Mouse (Mus musculus) hematopoietic stem cell, adult 5-6 weeks (primary cell): ENCODE measurements around the gene Lgmn. TPM values are rescaled to one million over a fixed set of nuclear protein-coding genes. Genes with fewer than 3 reads are reported as not detected.

ENCODE experiments used
- ATAC-seq, 2 experiments: fragments of 125-278 bp in 1 of 2; replicated peaks in 1 of 2; 2 replicates each; pipeline ENCODE4 v1.8.0; 2016 to 2017; ENCODE audit warnings: inconsistent platforms in 2 of 2, mild to moderate bottlenecking in 2 of 2, moderate number of reproducible peaks in 2 of 2, low read depth in 1 of 2, moderate TSS enrichment in 1 of 2; ENCODE audit not compliant: low FRiP score in 2 of 2, poor library complexity in 2 of 2, severe bottlenecking in 2 of 2, insufficient read depth in 1 of 2, low TSS enrichment in 1 of 2
- total RNA-seq: library from RNA; stranded (forward); fragments of 172-1452, 232-1000 nt; gene quantifications from 2 replicates; pipeline ENCODE4 v1.2.3, GENCODE M21; 2017

Lgmn gene
- total RNA-seq, 1 experiment from 2014 or later = 2.3 TPM

GRCm38 (mm10) chr12:102416391-102416837 lies 23.2 kb downstream of the Lgmn start:
- ATAC-seq = peak; percentile 27 to 49; a peak in 2 of 4 replicates

DNA sequence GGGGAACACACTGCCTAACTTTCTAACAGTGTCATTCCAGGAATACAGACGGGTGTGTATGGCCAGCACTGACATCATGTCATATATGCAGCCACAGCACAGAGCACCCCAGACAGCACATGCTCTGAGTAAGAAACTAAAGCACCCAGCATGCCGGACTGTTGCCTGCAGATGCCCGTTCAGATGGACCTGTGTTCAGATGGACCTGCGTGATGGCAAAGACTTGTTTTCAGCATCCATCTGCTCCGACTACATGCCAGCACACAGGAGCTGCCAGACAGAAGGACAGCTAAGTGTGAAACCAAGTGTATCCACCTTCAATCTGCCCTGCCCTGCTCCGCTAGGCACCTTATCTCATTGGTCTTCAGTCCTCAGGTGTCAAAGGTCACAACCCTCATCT lies 24.9 kb downstream of the Lgmn start:
- ATAC-seq = no peak

GRCm38 (mm10) chr12:102413171-102413570 lies 26.4 kb downstream of the Lgmn start:
- no peak for ATAC-seq

DNA sequence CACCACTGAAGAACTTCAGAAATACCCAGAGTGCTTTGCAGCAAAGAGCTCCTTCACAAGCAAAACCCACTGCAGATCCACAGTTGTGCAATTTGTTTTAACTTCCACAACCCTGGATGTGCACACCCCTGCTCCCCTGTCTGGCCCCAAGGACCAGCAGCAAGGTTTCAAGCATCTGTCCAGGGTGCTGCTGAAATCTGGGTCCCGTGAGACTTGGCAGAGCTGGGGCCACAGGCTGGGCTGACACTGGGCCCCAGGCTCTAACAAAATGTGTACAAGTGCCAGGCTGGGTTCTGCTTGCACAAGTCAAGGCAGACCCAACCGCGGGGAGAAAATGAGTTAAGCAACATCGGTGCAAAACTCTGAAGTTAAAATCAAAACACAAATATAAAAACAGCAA lies 41.0 kb downstream of the Lgmn start:
- no peak; a peak in 1 of 4 replicates for ATAC-seq

DNA sequence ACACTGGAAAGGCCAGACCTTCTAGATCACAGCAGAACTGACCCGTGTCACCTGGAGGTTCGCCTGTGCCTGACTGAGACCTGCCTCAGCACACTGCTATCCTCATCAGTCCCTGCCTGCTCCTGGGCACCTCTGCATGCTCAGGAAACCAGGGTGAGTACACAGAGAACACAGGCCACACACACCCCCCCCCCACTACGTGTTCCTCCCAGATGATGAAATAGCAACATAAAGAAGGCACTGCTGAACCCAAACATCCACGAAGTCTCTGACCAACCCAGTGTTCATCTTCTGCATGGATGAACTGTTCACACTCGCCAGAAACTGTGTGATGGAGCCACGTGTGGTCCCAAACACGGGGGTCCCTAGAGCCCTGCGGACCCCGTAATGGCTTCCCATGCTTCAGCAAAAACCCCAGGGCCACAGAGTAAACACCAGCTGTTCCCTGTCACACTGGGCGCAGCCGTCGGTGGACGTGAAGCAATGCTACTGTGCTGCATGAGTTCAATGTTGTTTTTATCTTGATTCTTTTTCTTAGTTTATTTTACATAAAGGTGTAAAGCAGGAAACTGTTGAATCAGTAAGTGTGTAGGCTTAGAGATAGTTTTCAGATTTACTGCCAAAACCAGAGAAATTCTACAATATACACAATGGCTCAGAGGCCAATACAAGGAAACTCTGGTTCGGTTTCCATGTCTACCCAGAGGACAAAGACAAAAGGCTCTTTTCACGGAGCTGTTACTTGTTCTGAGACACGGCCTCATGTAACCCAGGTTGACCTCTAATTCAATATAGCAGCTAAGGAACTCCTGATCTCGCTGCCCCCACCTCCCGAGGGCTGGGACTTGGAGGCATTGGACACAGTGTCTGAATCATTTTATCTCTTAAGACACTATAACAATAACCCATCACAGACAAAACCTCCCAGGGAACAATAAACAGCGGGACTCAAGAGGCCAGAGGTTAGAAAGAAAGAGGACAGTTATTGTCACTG lies 43.3 kb downstream of the Lgmn start:
- ATAC-seq = no peak

GRCm38 (mm10) chr12:102395537-102395936 lies 44.1 kb downstream of the Lgmn start:
- no peak for ATAC-seq

DNA sequence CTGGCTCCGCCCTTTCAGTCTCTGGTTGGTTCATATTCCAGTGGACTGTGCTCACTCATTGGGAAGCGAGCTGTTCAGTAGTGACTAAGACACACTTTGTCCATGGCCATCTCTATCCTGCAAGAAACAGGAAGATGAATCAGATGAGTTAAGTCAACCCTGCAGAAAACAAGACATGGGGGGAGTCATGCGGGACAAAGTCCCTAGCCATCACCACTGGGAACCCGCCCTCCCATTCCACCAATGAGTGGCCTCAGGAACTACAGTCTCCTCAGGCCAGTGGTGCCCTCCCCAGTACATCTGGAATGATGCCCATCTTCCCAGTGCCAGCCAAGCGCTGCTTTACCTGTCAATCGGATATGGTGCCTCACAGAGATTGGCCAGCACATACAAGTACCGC lies 45.1 kb downstream of the Lgmn start:
- ATAC-seq = no peak

- peak; percentile 22 to 31; a peak in 1 of 4 replicates for ATAC-seq
Observed at GRCm38 (mm10) chr12:102391982-102392381, 47.6 kb downstream of the Lgmn start.

DNA sequence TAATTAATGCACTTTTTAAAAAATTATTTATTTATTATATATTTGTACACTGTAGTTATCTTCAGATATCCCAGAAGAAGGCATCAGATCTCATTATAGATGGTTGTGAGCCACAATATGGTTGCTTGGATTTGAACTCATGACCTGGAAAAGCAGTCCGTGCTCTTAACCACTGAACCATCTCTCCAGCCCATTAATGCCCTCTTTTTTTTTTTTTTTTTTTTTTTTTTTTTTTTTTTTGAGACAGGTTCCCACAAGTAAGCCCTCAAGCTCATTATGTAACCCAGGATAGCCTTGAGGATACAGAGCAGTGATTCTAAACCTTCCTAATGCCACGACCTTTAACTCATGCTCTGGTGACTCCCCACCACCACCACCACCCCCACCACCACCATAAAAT lies 48.5 kb downstream of the Lgmn start:
- ATAC-seq = no peak

DNA sequence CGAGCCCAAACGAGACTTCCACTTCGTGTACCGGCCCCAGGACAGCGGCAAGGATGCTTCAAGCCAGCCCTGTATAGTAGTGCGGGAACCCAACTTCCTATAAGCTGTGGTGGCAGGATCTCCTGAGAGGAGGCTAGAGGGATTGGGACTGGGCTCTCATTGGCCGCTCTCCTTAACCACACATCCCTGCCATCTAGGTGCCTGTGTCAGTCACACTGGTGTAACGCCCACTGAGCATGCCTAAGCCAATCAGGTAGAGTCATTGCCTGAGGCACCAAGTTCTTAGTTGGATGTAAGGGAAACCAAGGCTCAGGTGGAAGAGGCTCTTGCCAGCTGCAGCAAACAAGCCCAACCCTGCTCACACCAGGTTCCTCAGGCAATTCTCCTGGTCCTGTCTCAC lies 49.6 kb downstream of the Lgmn start:
- ATAC-seq = no peak

DNA sequence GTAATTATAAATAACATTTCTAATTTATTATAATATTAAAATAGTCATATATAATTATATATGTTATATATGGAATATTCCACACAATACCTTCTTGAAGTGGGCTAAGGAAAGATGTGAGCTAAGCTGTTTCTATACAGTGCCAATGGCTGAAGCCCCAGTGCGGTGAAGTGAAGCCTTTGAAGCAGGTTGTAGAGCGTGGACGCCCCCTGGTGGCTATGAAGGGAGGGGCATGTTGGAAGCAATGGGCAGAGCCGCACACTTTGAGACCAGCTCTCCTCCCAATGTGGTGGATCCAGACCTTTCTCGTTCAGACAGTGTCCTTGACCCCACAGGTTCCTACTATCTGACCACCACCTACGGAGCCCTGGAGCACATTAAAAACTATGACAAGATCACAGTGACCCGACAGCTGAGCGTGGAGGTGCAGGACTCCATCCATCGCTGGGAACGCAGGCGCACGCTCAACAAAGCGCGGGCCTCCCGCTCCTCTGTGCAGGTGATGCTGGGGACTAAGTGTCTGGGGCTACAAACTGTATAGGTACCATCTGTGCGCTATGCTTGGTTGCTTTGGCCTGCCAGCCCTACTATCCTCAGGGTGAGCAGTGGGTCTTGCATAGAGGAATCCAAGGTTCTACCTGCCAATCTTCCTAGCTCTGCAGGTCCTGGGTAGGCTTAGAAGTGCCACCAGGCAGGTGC lies 52.2 kb downstream of the Lgmn start:
- peak; percentile 77 to 81 for ATAC-seq

DNA sequence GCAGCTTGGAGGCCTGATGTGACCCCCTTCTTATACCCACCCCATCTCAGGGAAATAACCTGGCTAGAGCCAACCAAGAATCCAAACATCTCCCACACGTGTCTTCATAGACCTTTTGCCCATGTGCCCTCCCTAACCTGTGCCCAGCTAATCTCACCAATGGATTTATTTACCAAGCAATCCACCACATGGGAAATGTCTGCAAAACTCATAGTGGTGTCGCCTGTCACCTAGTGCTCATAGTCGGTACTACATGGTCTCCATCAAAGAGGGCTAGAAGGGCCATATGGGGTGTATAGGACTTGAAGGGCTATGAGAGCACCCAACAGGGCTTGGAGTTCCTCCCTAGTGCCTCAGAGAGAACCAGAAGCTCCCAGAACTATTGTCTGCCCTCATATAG lies 54.8 kb downstream of the Lgmn start:
- ATAC-seq = peak; percentile 54 to 55; a peak in 1 of 4 replicates

- ATAC-seq = no peak
Observed at GRCm38 (mm10) chr12:102383288-102383687, 56.3 kb downstream of the Lgmn start.

DNA sequence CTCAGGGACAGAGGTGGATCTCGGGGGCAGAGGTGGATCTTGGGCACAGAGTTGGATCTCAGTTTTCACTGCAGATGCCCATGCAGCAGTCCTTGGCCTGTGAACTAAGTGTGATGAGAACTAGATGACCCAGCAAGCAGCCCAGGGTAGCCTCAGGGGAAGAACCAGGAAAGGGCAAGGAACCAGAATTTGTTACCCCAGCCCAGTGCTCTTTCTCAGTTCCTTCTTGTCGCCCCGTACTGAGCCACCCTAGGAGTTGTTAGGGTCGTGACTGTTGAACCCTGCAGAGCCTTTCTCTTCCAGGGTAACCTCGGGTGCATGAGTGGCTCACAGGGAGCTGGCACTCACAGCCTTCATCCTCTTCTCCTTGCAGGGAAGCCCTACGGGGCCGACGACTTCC lies 57.4 kb downstream of the Lgmn start:
- no peak for ATAC-seq

GRCm38 (mm10) chr12:102372322-102372721 lies 67.3 kb downstream of the Lgmn start:
- no peak for ATAC-seq

- peak in 1 of 2 experiments; percentile 7; a peak in 1 of 4 replicates for ATAC-seq
Observed at GRCm38 (mm10) chr12:102370931-102371500, 68.6 kb downstream of the Lgmn start.

GRCm38 (mm10) chr12:102369488-102370235 lies 70.0 kb downstream of the Lgmn start:
- ATAC-seq = no peak
